Mouse (Mus musculus) midbrain, embryonic 13.5 days (tissue): ENCODE data around the gene Rabepk. TPM values are rescaled to one million over a fixed set of nuclear protein-coding genes. Genes with fewer than 3 reads are reported as not detected.
"Not testable (repeated sequence)": the region's sequence is repeated elsewhere in the genome, so short reads cannot be mapped to it uniquely, and the experiment has no call there.

ENCODE experiments used
- ATAC-seq: fragments of 200-750 bp; cut with Nextera tagmentation; 2 replicates; pipeline ENCODE4 v1.8.0; 2017; ENCODE audit warnings: mild to moderate bottlenecking, moderate TSS enrichment, moderate library complexity
- H3K27ac ChIP-seq: fragments of 300-500 bp; sonication (generic); 2 replicates; pipeline ENCODE4 v1.5.1; 2015; ENCODE audit warnings: inconsistent platforms, mild to moderate bottlenecking, moderate library complexity
- H3K27me3 ChIP-seq: fragments of 300-500 bp; sonication (generic); 2 replicates; pipeline ENCODE4 v1.6.1; 2015; ENCODE audit warnings: mild to moderate bottlenecking, inconsistent platforms
- H3K36me3 ChIP-seq: fragments of 300-500 bp; sonication (generic); 2 replicates; pipeline ENCODE4 v1.6.1; 2015; ENCODE audit warnings: mild to moderate bottlenecking, inconsistent platforms
- H3K4me1 ChIP-seq: fragments of 300-500 bp; sonication (generic); replicated peaks from 2 replicates; pipeline ENCODE4 v1.6.1; 2015; ENCODE audit warnings: inconsistent platforms
- H3K4me2 ChIP-seq: fragments of 300-500 bp; sonication (generic); replicated peaks from 2 replicates; pipeline ENCODE4 v1.6.1; 2015; ENCODE audit warnings: moderate library complexity, mild to moderate bottlenecking, inconsistent platforms
- H3K4me3 ChIP-seq: fragments of 300-500 bp; sonication (generic); replicated peaks from 2 replicates; pipeline ENCODE4 v1.5.1; 2015; ENCODE audit warnings: mild to moderate bottlenecking, inconsistent platforms
- H3K9ac ChIP-seq: fragments of 300-500 bp; sonication (generic); replicated peaks from 2 replicates; pipeline ENCODE4 v1.6.1; 2015; ENCODE audit warnings: mild to moderate bottlenecking, inconsistent platforms
- H3K9me3 ChIP-seq: fragments of 300-500 bp; sonication (generic); 2 replicates; pipeline ENCODE4 v1.6.1; 2016; ENCODE audit warnings: mild to moderate bottlenecking, inconsistent platforms
- WGBS: fragments of 180-500 bp; shearing (Covaris S2); methylation state at CpG from one replicate; pipeline ENCODE4 v1.1.7; 2015; 5-methylcytosine and 5-hydroxymethylcytosine counted together
- polyA plus RNA-seq: library from polyadenylated mRNA; unstranded; fragments of >200 nt; fragmentation: Nextera tagmentation; extraction: Ambion mirVana; gene quantifications from 2 replicates; pipeline ENCODE4 v1.2.1, GENCODE M21; 2015

Gene Rabepk
- polyA plus RNA-seq, 1 experiment from 2014 or later = 22.7 TPM

- H3K27ac ChIP-seq = peak overlapping the region; percentile 82
- H3K4me3 ChIP-seq = peak overlapping the region; percentile 79
- 0 out of 2 replicates have a peak, but pooled peaks cover 8% of the 10 kb centered on the region for H3K27me3 ChIP-seq
- WGBS = 33% methylated on average over 20 of the region's 21 CpGs
- peak overlapping the region; percentile 89 for H3K9ac ChIP-seq
- peaks cover 3% of the 10 kb centered on the region; the same call in 1 of the 2 replicates for H3K36me3 ChIP-seq
- H3K4me2 ChIP-seq = peak overlapping the region; percentile 70
- H3K9me3 ChIP-seq = peaks cover 8% of the 10 kb centered on the region; the same call in 1 of the 2 replicates
- ATAC-seq = peak; percentile 35; the same call in 1 of the 2 replicates
- peaks cover 22% of the 10 kb centered on the region for H3K4me1 ChIP-seq
Observed at GRCm38 (mm10) chr2:34826460-34827231, 26.9 kb upstream of the Rabepk start.

- Histone ChIP-seq H3K36me3 (peaks cover 8% of the 10 kb centered on the region), H3K9ac (peak within 1 kb of the TSS; percentile 89), H3K27ac (peak within 1 kb of the TSS; percentile 82), H3K9me3 (peaks cover 8% of the 10 kb centered on the region; the same call in 1 of the 2 replicates), H3K4me1 (peaks cover 22% of the 10 kb centered on the region), H3K4me3 (peak within 1 kb of the TSS; percentile 79), H3K4me2 (peak within 1 kb of the TSS; percentile 70), H3K27me3 (0 out of 2 replicates have a peak, but pooled peaks cover 8% of the 10 kb centered on the region)
- ATAC-seq = peak; percentile 99
- under 1% methylated on average over 44 of the region's 57 CpGs for WGBS
Observed at GRCm38 (mm10) chr2:34825827-34826459, 26.2 kb upstream of the Rabepk start, which contains the start of gene Fbxw2. TSS of gene Fbxw2 (minus strand) at chr2:34826311.

- no peak overlapping the region for H3K9ac ChIP-seq
- no peaks in the 10 kb centered on the region for H3K9me3 ChIP-seq
- H3K36me3 ChIP-seq = peaks cover 48% of the 10 kb centered on the region
- WGBS = 97% methylated on average over 2 of the region's 2 CpGs
- no peaks in the 10 kb centered on the region for H3K4me1 ChIP-seq
- ATAC-seq = no peak
- no peaks in the 10 kb centered on the region for H3K27me3 ChIP-seq
- H3K27ac ChIP-seq = no peak overlapping the region
- H3K4me3 ChIP-seq = no peak overlapping the region
- H3K4me2 ChIP-seq = no peak overlapping the region
Observed at GRCm38 (mm10) chr2:34818492-34818891, 18.8 kb upstream of the Rabepk start.

- not testable (repeated sequence) for H3K9ac ChIP-seq, H3K4me2 ChIP-seq, H3K9me3 ChIP-seq, H3K27me3 ChIP-seq, H3K4me3 ChIP-seq, H3K27ac ChIP-seq, ATAC-seq, H3K4me1 ChIP-seq
- H3K36me3 ChIP-seq = peaks cover 60% of the 10 kb centered on the region
- 93% methylated on average over 2 of the region's 2 CpGs for WGBS
Observed at GRCm38 (mm10) chr2:34815893-34816292, 16.2 kb upstream of the Rabepk start.

- Histone ChIP-seq H3K4me1 (no peaks in the 10 kb centered on the region), H3K4me3 (no peak overlapping the region), H3K9me3 (no peaks in the 10 kb centered on the region), H3K27me3 (no peaks in the 10 kb centered on the region), H3K9ac (no peak overlapping the region), H3K36me3 (peaks cover 62% of the 10 kb centered on the region), H3K4me2 (no peak overlapping the region), H3K27ac (no peak overlapping the region)
- 90% methylated on average over 7 of the region's 7 CpGs for WGBS
- ATAC-seq = no peak
Observed at GRCm38 (mm10) chr2:34812706-34813105, 13.0 kb upstream of the Rabepk start.

- no peaks in the 10 kb centered on the region for H3K4me1 ChIP-seq
- 96% methylated on average over 3 of the region's 3 CpGs for WGBS
- no peak overlapping the region for H3K27ac ChIP-seq
- H3K27me3 ChIP-seq = no peaks in the 10 kb centered on the region
- no peaks in the 10 kb centered on the region for H3K9me3 ChIP-seq
- peaks cover 65% of the 10 kb centered on the region for H3K36me3 ChIP-seq
- H3K4me2 ChIP-seq = no peak overlapping the region
- H3K9ac ChIP-seq = no peak overlapping the region
- ATAC-seq = no peak
- H3K4me3 ChIP-seq = no peak overlapping the region
Observed at GRCm38 (mm10) chr2:34810775-34811174, 11.1 kb upstream of the Rabepk start.

- Histone ChIP-seq H3K27ac (no peak overlapping the region), H3K4me1 (peaks cover 5% of the 10 kb centered on the region), H3K4me2 (no peak overlapping the region), H3K36me3 (peaks cover 60% of the 10 kb centered on the region), H3K9ac (no peak overlapping the region), H3K27me3 (no peaks in the 10 kb centered on the region), H3K4me3 (no peak overlapping the region), H3K9me3 (no peaks in the 10 kb centered on the region)
- WGBS = 93% methylated on average over 1 of the region's 1 CpGs
- no peak for ATAC-seq
Observed at GRCm38 (mm10) chr2:34809568-34809967, 9.9 kb upstream of the Rabepk start.

GRCm38 (mm10) chr2:34808057-34808456 lies 8.3 kb upstream of the Rabepk start:
- ATAC-seq = no peak
- H3K4me1 ChIP-seq = peaks cover 16% of the 10 kb centered on the region
- no peaks in the 10 kb centered on the region for H3K9me3 ChIP-seq
- no peaks in the 10 kb centered on the region for H3K27me3 ChIP-seq
- peaks cover 46% of the 10 kb centered on the region for H3K36me3 ChIP-seq
- no peak overlapping the region for H3K4me3 ChIP-seq
- no peak overlapping the region for H3K9ac ChIP-seq
- WGBS = 95% methylated on average over 2 of the region's 2 CpGs
- no peak overlapping the region for H3K4me2 ChIP-seq
- H3K27ac ChIP-seq = no peak overlapping the region

GRCm38 (mm10) chr2:34805364-34805950 lies 5.7 kb upstream of the Rabepk start:
- Histone ChIP-seq H3K27ac (no peak overlapping the region), H3K36me3 (peaks cover 26% of the 10 kb centered on the region), H3K27me3 (no peaks in the 10 kb centered on the region), H3K9ac (no peak overlapping the region), H3K4me3 (no peak overlapping the region), H3K4me1 (peaks cover 16% of the 10 kb centered on the region), H3K4me2 (no peak overlapping the region), H3K9me3 (no peaks in the 10 kb centered on the region)
- 92% methylated on average over 10 of the region's 10 CpGs for WGBS
- no peak for ATAC-seq

- Histone ChIP-seq H3K4me1 (peaks cover 19% of the 10 kb centered on the region), H3K9ac (no peak overlapping the region), H3K27me3 (no peaks in the 10 kb centered on the region), H3K27ac (no peak overlapping the region), H3K4me3 (no peak overlapping the region), H3K4me2 (no peak overlapping the region), H3K36me3 (peaks cover 23% of the 10 kb centered on the region; the same call in 1 of the 2 replicates), H3K9me3 (no peaks in the 10 kb centered on the region)
- no peak for ATAC-seq
- 92% methylated on average over 1 of the region's 1 CpGs for WGBS
Observed at GRCm38 (mm10) chr2:34804815-34805214, 5.1 kb upstream of the Rabepk start.

- 96% methylated on average over 2 of the region's 2 CpGs for WGBS
- no peak for ATAC-seq
- Histone ChIP-seq H3K4me2 (peak overlapping the region; percentile 50; the same call in 1 of the 2 replicates), H3K27ac (no peak overlapping the region), H3K36me3 (peaks cover 23% of the 10 kb centered on the region; the same call in 1 of the 2 replicates), H3K9me3 (no peaks in the 10 kb centered on the region), H3K4me3 (no peak overlapping the region), H3K9ac (no peak overlapping the region), H3K27me3 (no peaks in the 10 kb centered on the region), H3K4me1 (peaks cover 21% of the 10 kb centered on the region)
Observed at GRCm38 (mm10) chr2:34804172-34804571, 4.5 kb upstream of the Rabepk start.

- no peak for ATAC-seq
- 66% methylated on average over 3 of the region's 3 CpGs for whole genome bisulfite sequencing
- H3K27me3 ChIP-seq = no peaks in the 10 kb centered on the region
- no peaks in the 10 kb centered on the region for H3K9me3 ChIP-seq
- H3K4me1 ChIP-seq = peaks cover 25% of the 10 kb centered on the region
- H3K36me3 ChIP-seq = peaks cover 19% of the 10 kb centered on the region; the same call in 1 of the 2 replicates
- no peak overlapping the region for H3K27ac ChIP-seq
- peak overlapping the region; percentile 26 for H3K4me3 ChIP-seq
- H3K4me2 ChIP-seq = peak overlapping the region; percentile 50
- no peak overlapping the region for H3K9ac ChIP-seq
Observed at GRCm38 (mm10) chr2:34803746-34804145, 4.0 kb upstream of the Rabepk start.
